Mouse (Mus musculus) embryo, embryonic 10.5 days (tissue): ENCODE data around the gene Bcl9.

ENCODE experiments used
- DNase-seq: peaks from one replicate; pipeline ENCODE4 v3.0.0-alpha.2; 2015; ENCODE audit warnings: low spot score

Bcl9 gene

DNA sequence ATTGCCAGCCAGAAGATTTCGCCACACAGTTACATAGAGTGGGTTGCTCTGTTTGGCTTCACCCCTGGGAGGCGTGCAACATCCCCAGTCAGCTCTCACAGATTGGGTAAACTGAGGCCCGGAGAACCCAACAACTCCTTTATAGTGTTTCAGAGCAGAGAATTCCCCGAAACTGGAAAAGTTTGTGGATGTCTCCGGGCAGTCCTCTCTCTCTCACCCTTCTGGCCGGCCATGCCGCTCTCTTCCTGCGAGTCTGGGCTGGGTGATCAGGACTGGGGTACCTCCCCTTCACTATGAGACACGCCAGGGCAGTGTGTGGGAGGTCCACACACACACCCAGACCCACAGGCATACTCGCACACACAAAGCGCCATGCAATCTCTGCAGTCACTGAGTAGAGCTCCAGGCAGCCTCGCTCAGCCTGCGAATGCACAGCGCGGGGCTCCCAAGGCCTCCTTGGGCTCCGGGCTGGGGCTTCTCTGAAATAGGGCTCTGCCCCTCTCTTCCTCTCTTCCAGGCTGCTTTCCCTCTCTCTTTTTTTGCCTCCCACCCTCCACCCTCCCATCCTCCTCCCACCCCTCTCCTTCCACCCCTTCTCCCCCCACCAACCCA, 670 bp downstream of the Bcl9 start:
- peak; percentile 58 for DNase-seq

DNA sequence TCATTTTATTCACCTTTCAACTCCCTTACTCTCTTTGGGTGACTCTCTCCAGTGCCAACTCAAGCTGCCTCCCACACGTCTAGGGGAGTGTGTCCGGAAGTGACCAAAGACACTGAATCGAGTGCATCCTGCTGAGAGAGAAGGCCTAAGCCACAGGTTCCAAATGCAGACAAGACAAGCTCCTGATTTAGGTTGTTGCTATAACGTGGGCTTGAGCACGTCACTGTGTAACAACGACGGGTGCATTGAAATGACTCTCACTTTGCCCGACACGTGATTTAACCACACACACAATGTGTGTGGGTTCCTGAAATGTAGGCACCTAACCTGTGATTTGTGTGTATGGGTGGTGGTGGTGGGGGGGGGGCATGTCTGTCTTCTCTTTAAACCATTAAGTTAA, 3.4 kb downstream of the Bcl9 start:
- no peak for DNase-seq

DNA sequence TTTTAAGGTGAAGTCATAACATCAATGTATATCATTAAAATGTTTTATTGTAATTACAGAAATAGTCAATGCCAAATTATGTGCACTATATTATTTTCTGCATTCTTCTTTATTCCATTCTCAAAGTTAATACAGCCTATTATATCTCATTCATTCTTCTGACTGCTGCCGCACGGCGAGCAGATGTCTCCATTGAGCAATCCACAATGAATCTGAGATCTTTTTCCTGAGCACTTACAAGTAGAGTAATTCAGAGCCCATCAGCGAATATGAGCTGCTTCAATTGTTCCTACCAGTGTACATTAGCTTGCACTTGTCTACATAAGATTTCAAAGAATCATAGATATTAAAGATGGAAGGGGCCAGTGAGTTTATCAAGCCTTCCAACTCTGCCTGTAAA, 12.8 kb downstream of the Bcl9 start:
- no peak for DNase-seq

DNA sequence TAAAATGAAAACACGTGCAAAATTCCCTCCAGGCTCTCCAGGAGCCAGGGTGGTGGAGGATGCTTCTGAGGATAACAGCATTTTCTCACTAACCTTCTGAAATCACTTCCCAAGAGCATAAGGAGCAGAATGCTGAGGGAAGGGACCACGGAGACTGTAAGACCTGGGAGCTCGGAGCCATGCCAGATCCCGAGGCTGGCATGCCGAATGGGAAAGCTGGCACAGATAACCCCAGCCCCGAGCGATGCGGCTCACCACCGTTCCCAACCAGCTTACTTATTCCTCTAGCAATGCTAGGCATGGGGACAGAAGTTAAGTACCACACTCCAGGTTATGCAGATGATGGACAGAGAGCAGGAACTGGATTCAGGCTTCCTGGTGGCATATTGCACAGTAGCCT, 13.7 kb downstream of the Bcl9 start:
- DNase-seq, result no peak

DNA sequence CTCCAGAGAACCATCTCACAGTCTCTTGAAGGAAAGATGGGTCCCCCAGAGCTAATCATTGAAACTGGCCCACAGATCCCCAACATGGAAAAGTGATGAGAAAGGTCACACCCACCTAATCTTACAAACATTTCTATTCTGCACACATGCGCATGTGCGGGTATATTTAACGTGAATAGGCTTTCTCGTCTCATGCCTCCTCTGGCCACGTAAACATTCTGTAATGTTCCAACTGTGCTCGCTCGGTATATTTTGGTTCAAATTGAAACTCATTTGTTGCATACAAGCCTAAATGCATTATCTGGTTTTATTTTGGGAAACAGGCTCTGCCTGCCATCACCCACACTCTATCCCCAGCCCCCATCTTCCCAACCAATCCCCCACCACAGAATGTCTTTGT, 16.3 kb downstream of the Bcl9 start:
- DNase-seq, result no peak

DNA sequence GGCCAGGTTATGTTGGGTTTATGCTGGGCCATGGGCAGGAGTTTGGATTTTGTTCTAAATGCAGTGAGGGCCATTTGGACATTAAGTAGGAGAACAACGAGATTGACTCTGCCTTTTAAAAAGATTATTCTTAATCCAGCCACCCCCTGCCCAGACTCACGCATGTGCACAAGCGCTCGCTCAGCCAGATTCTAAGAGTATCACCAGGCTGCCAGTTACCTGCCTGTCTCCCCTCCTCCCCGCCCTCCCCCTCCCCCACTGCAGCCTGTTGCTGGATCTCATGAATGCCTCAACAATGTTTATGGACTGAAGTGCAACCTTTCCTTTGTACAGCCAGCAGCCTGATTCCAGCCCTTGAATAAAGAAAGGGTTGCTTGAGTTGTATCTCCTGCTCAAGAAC, 22.0 kb downstream of the Bcl9 start:
- no peak for DNase-seq

DNA sequence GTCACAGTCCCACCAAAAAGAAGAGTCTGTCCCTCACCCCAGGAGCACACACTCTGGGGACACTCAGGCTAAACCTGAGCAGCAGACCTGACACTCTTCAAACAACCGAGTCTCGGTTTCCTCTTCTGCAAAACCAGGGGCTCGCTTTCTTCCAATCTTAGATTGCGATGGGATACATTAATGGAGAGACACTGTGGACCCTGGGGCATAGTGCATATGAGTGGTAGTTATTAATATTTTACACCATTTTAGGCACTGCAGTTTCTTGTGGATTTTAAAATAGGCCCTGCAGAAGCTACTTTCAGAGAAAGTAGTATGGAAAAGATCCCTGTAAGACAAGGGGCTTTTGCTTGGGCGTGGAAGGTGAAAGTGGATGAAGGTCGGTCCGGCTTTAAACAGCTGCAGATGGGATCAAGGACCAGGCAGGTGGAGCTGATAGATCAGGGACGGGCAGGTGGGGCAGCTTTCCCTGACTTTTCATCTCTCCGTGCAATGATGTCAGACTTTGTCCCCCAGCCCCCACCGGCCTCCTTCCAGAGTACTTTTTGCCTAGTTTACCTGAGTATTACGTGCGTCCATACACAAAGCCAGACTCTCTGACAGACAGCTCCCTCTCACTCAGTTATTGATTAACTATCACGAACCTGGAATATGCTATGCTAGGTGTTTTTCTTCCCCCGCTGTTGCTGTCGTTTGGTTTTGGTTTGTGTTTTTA, 23.0 kb downstream of the Bcl9 start:
- DNase-seq, result no peak

DNA sequence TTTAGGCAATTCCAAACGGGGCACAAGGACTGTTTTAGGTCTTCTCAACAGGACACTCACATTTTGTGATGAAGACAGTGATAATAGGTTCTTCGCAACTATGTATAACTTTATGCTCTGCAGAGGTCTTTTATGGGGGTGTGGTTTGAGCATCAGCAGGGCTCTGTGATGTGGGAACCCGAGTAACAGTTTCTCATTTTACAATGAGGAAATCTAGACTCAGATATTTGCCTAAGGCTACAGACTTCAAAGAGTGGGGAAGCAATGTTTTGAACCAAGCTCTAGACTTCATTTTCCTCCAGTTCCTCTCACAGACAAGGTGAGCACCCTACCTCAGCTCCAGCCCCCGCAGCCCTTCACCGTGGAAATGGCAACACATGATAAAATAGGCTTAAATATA, 23.8 kb downstream of the Bcl9 start:
- no peak for DNase-seq

DNA sequence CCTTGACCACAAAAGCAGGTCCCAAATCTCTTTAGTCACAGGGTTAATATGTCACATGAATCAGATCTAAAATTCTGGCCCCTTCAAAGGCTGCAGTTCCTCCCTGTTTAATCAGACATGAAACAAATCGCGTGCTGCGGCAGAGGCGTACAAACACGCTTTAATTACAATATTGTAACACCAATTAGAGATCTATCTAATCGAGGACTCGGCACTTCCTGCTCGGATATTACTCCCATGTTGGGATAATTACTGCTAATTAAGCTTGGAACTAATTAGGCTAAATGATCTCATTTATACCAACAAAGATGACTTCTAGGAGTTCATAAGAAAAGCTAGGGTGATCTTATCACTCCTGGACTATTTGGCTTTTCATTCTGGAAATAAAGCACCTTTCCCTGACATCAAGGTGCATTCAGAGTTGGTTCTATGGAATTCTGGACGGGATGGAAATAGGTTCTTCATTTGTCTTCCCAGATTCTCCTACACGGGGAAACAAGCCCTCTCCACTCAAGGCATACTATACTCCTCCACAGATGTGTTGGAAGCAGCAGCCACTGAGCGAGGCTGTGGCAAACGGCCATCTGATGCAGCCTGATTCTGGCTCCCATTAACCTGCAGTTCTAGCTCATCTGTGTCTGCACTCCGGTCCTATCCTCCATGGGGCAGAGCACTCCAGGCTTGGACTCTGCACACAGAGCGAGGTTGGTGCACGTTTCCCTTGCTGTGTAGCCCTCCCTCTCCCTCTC, 31.9 kb downstream of the Bcl9 start:
- no peak for DNase-seq

DNA sequence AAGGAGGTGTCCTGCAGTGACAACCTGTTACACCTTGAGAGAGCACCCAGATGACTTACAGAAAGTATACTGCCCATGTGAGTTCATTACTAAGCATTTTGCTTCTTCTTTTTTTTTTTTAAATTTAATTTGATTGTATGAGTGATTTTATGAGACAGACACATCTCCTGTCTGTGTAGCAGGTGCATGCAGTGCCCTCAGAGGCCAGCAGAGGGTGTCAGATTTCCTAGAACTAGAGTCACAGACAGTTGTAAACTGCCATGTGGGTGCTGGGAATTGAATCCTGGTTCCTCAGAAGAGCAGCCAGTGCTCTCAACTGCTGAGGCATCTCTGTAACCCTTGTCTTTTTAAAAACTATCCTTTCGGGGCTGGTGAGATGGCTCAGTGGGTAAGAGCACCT, 35.5 kb downstream of the Bcl9 start:
- DNase-seq, result no peak

DNA sequence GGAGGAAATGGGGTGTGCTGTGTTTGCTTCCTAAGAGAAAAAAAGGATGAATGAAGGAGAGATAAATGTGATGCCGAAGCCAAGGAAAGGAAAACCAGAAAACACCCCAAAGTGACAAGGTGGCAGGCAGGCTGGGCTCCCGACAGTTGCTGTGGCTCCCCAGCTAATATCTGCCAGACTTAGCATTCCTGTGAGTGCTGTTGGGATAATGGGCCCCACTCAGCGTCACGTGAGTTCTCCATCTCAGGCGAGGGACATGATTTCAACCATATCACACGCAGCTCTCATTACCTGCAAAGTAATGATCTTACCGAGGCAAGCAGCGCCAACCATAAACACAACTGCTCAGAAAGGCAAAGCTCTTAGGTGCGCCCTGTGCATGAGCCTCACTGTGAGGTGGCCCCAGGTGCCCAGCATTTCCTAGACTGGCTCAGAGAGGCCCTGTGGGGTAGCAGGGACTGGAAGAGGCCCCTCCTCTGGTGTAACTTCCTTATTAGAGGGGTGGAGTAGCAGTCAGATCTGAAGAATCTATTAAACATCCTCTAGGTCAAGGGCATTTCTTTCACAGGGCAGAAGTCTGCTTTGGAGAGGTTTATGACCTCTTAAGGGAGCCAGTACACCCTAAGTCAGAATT, 41.9 kb downstream of the Bcl9 start:
- no peak for DNase-seq

DNA sequence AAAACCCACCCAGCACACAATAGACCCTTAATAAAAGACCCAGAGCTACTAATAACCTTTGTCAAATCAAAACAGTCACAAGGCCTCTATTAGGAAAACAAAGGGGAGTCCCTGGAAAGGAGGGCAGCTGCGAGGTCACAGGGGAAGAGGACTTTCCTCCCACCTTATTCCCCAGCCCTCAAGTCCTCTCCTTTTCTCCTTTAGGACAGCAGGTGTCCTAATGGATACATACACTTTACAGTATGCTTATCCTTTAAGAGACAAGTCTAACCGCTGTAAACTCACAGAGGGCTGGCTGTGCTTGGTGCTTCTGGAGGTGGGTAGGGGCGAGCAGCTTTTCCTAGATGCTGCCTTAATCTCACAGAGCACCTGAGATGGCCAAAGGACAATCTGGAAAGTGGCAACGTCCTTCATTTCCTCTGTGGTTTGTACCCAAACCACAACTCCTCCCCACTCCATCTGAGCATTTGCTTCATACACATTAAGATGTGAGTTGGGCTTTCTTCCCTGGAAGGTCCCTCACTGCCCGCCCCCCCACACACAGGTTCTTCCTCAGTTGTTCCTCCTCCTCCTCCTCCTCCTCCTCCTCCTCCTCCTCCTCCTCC, 42.8 kb downstream of the Bcl9 start:
- no peak for DNase-seq

DNA sequence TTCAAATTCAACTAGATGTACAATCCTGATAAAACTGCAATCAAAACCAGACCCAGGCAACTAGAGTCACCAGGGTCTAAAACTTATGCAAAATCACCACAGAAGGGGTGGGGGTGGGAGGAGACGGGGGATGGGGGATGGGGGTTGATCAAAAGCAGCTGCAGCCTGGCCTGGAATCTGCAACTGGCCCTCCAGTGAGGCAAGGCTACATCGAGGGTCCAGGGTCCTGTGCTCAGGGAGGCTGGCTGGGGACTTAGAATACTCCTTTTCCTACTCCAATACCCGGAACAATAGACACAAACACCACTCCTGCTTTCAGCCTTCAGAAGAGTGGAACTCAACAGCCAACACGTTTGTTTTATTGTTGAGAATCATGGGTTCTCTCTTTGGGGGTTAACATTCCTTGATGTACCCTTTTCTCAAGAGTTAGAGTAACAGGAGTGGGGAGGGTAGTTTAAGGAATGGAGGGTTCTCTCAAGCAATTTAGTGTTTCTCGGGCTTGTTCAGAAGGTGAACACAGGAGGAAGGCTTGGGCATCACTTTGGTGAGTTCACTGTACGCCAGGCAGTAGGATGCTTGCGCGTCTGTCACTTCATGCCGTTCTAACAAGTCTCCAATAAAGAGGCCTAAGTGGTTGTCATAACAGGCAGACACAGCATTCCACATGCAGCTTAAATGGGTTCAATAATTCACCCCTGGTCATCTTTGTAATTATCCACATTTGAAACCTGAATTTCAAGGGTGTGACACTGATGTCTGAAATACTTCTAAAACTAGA, 43.7 kb downstream of the Bcl9 start:
- DNase-seq, result peak; percentile 79

DNA sequence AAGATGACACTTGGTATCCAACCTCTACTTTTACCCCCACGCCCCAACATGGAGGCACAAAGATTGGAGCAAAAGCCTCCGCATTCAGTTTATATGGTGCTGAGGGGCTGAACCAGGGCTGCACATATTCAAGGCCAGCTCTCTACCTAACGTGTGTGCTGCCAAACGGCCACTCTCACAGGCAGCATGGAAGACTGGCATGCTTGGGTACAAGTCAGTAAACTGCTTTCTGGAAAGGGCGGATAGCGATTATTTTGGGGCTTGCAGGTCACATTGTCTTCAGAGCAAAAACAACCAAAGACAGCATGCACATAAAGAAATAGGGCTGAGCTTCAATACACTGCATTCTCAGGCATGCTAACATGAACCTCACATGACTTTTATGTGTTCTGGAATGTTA, 44.8 kb downstream of the Bcl9 start:
- no peak for DNase-seq

DNA sequence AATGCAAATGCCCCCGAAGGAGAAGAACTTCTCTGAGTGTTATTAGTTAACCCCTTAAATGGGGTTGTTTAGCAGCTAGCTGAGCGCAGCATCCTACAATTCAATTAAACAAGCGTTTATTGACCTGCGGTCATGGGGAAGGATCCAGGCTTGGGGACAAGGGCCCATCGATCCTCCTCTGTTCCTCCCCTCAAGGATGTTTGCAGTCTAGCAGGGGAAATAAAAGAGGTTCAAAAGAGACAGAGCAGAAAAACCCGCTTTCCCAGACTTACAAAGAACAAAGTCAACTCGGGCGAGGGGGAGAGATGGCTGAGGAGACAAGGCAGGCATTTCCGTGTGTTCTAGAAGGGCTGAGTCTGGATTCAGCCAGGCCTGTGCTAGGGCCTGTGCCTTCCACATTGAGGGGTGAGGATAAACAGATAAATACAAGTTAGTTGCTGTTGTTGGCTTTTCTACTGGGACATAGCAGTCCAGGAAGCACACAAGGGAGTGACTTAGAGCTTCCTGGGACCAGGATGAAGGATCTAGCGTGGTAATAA, 55.0 kb downstream of the Bcl9 start:
- peak; percentile 18 for DNase-seq

DNA sequence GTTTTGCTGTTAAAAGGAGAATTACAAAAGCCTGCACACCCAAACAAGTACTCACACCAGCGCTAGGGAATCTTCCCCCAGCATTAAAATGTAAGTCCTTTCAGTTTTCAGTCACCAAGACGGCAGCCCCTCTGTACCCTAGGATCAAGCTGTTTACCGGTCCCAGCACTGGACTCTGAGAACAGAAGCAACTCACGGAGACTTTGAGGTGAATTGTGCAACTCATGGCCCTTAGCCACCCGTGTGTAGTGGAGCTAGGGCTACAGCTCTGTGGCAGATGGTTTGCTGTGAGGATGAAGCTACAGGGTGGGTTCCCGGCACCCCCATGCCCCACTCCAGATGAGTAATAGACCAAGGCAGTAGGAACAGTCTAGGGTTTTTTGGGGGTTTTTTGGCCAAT, 55.9 kb downstream of the Bcl9 start:
- no peak for DNase-seq

DNA sequence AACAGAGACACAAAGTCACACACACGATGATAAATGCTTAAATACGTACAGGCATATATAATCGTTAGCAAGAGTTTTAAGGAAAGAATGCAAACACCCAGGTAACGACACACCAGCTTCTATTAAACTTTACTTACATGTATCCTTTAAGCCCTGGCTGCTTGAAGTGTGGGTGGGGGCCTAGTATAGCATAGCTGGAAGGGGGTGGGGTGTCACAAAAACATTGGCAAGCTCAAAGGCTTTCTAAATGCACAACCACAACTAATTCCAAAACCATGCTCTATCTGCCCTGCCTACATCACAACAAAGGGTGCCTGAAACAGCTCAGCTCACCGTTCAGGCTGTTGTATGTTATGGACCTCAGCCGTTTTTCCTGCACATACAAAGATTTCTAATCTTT, 57.9 kb downstream of the Bcl9 start:
- DNase-seq, result no peak

DNA sequence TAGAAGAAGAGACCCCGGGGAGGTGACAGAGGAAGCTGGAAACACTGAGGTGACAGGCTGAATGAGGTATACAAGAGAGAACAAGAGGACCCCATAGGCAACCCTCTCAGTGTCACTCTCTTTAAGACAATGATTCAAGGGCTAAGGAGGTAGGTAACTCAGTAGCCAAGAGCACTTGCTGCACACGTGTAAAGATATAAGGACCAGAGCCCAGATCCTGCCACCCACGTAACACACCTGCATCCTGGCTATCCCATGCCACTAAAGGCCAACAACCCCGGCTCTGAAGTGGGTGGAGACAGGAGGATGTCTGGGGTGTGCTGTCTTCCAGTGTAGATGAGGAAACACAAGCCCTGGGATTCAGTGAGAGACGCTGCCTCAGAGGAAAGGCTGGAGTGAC, 58.4 kb downstream of the Bcl9 start:
- no peak for DNase-seq

DNA sequence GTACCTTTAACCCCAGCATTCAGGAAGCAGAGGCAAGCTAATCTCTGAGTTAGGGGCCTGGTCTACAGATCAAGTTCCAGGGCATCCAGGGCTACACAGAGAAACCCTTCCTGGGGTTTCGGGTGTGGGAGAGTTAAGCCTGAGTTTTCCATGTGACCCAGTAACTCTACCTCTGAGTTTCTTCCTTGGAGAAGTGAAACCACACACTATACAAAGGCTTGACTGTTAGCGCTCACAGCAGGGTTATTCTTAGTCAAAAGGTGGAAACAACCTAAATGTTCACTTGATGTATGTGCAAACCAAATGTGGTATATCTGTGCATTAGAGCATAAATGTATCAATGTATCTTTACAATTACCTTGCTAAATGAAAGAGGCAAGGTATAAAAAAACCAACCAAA, 59.2 kb downstream of the Bcl9 start:
- DNase-seq, result no peak

DNA sequence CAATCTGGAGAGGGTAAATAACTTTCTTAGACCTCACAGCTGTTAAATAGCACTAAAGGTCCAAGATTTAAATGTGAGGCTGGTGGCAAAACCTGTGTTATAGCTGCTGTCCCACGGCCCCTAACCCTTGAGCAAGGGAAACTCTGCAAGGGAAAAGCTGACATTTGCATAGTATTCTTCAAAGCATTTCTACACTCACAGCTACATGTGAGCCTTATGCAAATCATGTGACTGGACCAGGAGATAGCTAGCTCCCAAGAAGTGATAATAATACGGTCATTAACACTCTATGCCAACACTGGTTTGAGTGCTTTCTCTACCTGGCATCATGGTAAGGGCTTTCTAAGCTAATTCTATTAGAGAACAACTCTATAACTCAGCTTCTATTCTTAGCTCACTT, 60.3 kb downstream of the Bcl9 start:
- no peak for DNase-seq

DNA sequence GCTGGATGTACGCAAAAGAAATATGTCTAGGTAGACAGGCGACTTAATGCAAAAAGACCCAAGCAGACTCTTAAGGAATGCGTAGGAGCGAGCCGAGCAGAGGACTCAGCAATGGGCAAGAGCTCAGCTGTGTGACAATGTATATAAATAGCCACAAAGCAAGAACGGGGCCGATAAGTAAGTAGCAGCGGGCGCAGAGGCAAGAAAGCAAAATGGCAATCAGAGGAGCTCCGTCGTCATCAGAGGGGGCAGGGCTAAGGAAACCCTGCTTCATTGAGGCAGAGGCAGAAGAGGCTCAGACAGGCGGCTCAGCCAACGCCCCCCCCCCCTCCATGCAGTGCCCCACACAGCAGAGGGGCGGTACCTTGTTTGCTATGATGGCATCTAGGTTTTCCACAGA, 62.9 kb downstream of the Bcl9 start:
- no peak for DNase-seq

DNA sequence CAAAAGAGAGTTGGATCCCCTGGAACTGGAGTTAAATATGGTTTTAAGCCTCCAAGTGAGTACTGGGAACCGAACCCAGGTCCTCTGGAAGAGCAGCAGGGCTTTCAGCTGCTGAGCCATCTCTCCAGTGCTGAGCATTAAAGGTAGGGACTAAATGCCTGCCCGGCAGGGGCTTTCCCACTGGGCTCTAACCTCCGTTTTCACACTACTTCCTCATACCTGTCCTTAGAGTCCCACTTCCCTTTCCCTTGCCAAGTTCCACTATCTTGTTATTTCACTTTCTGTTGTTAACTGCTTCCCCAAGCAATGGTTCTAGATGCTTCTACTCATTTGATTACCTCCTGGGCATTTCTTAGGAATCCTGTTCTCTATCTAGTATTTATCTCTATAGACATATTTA, 65.4 kb downstream of the Bcl9 start:
- no peak for DNase-seq
